Mouse (Mus musculus) embryo, embryonic 10.5 days (tissue): ENCODE measurements around the gene Fgf15.

ENCODE experiments used
- DNase-seq: peaks from one replicate; pipeline ENCODE4 v3.0.0-alpha.2; 2015; ENCODE audit warnings: low spot score

The Fgf15 gene

GRCm38 (mm10) chr7:144896294-144897218 is at the start of gene Fgf15:
Fgf15 (plus strand) TSS chr7:144896531.
- DNase-seq: peak; percentile 59

GRCm38 (mm10) chr7:144847067-144847466 is 49.3 kb upstream of the Fgf15 start, which contains the start of gene Fgf4:
Fgf4 (plus strand) TSS chr7:144847367.
- no peak for DNase-seq

- no peak for DNase-seq
Observed at GRCm38 (mm10) chr7:144851321-144851720, 45.0 kb upstream of the Fgf15 start.

- DNase-seq: no peak
Observed at GRCm38 (mm10) chr7:144854966-144855365, 41.4 kb upstream of the Fgf15 start.

- no peak for DNase-seq
Observed at GRCm38 (mm10) chr7:144857158-144857557, 39.2 kb upstream of the Fgf15 start.

- DNase-seq: no peak
Observed at GRCm38 (mm10) chr7:144857826-144858342, 38.4 kb upstream of the Fgf15 start.

- DNase-seq: no peak
Observed at GRCm38 (mm10) chr7:144858702-144859101, 37.6 kb upstream of the Fgf15 start.

GRCm38 (mm10) chr7:144861056-144861768 is 35.1 kb upstream of the Fgf15 start:
- no peak for DNase-seq

GRCm38 (mm10) chr7:144861769-144862070 is 34.6 kb upstream of the Fgf15 start:
- no peak for DNase-seq

GRCm38 (mm10) chr7:144862126-144862525 is 34.2 kb upstream of the Fgf15 start:
- DNase-seq: peak; percentile 28

GRCm38 (mm10) chr7:144862712-144863111 is 33.6 kb upstream of the Fgf15 start:
- no peak for DNase-seq

GRCm38 (mm10) chr7:144863196-144863595 is 33.1 kb upstream of the Fgf15 start:
- DNase-seq: peak; percentile 57

GRCm38 (mm10) chr7:144864160-144864670 is 32.1 kb upstream of the Fgf15 start:
- no peak for DNase-seq

GRCm38 (mm10) chr7:144867161-144867560 is 29.2 kb upstream of the Fgf15 start:
- DNase-seq: no peak

GRCm38 (mm10) chr7:144867602-144868001 is 28.7 kb upstream of the Fgf15 start:
- DNase-seq: no peak

- DNase-seq: no peak
Observed at GRCm38 (mm10) chr7:144872420-144872819, 23.9 kb upstream of the Fgf15 start.

GRCm38 (mm10) chr7:144873160-144873559 is 23.2 kb upstream of the Fgf15 start:
- no peak for DNase-seq

- DNase-seq: no peak
Observed at GRCm38 (mm10) chr7:144874226-144874625, 22.1 kb upstream of the Fgf15 start.

GRCm38 (mm10) chr7:144878401-144878800 is 17.9 kb upstream of the Fgf15 start:
- no peak for DNase-seq

GRCm38 (mm10) chr7:144883106-144883505 is 13.2 kb upstream of the Fgf15 start:
- DNase-seq: no peak

GRCm38 (mm10) chr7:144887672-144888071 is 8.7 kb upstream of the Fgf15 start:
- no peak for DNase-seq

GRCm38 (mm10) chr7:144888564-144889299 is 7.6 kb upstream of the Fgf15 start:
- peak; percentile 42 for DNase-seq
